Mouse (Mus musculus) left cerebral cortex, adult 8-10 months (tissue): ENCODE results near the gene Ecsit. TPM values are rescaled to one million over a fixed set of nuclear protein-coding genes. Genes with fewer than 3 reads are reported as not detected.
"Not testable (repeated sequence)": the region's sequence is repeated elsewhere in the genome, so short reads cannot be mapped to it uniquely, and the experiment has no call there.

Experiments
- DNase-seq, 2 experiments: peaks; one replicate each; pipeline ENCODE4 v3.0.0; 2022; ENCODE audit warnings: low spot score in 2 of 2
- total RNA-seq, 4 experiments: library from RNA; stranded (reverse); gene quantifications; 2 replicates each; pipeline ENCODE4 v1.2.4; 2022

Gene Ecsit
- total RNA-seq, 4 experiments from 2014 or later: 45.4 to 50.8 (median 48.0) TPM

GRCm38 (mm10) chr9:22089986-22090385 lies 4.7 kb upstream of the Ecsit start:
- DNase-seq: no peak

DNA sequence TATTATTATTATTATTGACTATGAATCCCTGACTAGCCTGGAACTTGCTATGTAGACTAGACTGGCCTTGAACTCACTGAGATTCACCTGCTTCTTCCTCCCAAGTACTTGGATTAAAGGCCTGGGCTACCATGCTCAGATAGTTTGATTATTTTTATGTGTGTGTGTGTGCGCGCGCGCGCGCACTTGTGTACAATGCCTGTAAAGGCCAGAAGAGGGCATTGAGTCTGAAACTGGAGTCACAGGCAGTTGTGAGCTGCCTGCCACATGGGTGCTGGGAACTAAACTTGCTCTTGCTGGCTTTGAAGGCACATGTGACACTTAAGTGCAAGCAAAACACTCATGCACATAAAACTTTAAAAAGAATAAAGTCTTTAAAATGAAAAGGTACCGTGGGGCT lies 4.0 kb upstream of the Ecsit start:
- no peak for DNase-seq

DNA sequence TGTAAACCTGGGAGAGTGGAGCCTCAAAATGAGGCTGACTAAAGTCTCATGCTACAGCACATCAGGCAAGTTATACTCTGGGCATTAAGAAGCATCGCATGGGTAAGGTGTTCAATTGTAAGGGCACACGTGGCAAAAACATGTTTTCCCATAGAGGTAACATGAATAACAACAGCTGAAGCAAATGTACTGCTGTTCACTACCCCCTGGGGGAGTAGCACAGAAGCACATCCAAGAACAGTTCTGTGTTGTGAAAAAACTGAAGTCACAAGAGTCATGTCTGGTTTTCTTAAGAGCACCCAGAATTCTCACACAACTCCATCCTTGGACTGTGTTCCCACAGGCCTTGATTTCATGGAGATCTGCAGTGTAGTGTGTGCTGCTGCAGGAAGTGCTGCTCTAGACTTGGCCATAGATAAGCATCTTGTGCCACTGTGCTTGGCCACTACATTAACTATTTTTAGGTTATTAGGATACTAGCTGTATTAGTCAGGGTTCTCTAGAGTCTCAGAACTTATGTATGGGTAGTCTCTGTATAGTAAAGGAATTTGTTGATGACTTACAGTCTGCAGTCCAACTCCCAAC lies 1.9 kb upstream of the Ecsit start:
- DNase-seq: no peak

GRCm38 (mm10) chr9:22086012-22086411 lies 774 bp upstream of the Ecsit start:
- DNase-seq: no peak

- DNase-seq: no peak
Observed at GRCm38 (mm10) chr9:22084667-22085021, 594 bp downstream of the Ecsit start.

GRCm38 (mm10) chr9:22076223-22076622 lies 9.0 kb downstream of the Ecsit start:
- no peak for DNase-seq

DNA sequence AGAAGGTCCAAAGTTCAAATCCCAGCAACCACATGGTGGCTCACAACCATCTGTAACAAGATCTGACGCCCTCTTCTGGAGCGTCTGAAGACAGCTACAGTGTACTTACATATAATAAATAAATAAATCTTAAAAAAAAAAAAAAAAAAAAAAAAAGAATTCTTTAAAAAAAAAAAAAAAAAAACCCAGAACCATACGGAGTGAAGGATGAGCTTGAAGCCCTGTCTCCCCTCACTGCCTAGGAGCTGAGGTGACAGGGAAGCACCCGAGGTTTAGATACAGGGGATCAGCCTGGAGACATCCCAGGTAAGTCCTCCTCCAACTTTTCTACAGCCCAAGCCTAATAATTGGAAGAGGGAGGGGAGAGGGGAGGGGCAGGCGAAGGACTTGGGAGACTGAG lies 9.5 kb downstream of the Ecsit start:
- not testable (repeated sequence) for DNase-seq

DNA sequence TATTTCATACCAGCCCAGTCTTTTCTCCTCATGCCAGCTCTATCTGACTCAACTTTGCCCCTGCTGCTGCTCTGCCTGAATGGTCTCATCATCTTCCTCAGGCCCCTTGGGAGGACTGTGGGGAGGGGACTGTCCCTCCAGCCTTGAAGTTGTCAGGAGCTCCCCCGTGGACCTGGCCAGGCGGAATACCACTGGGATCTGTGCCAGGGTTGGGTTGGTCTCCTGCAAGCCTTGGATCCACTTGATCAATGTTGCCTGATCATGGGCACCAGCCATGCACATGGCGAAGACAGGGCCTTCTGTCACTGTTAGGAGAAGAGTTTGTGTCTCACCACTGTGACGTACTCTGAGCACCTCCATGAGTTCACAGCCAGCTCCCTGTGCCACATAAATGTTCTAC lies 13.0 kb downstream of the Ecsit start:
- DNase-seq: no peak

DNA sequence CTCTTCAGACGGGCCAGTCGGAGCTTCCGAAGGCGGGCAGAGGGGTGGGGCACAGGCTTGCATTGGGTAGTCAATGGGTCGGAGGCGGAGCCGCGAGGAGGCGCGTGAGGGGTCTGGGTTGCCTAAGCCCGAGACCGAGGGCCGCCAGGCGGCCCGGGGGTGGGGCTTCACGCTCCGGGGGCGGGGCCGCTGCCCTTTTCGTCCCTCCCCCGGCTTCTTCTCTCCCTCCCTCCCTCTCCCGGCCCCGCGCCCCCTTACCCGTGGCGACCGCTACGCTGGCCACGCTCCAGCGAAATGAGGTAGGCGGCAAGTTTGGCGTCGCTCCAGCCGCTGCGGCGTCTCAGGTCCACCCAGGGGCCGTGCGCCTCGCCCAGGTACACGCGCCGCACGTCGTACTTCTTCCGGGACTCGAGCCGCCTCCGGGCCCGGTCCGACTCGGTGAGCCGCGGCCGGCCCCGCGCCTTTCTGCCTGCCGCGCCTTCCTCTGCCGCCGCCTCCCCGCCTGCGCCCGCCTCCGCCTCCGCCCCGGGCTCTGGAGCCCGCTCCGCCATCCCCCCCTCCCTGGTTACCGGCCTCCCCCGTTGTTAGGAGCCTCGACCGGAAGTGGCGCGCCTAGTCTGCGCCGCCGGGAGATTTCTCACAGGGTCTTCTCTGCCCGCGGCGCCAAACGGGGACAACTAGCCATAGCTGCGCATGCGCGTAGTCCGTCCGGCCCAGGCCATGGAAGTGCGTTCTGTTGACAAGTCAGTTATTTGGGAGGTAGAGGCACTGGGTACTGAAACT lies 14.3 kb downstream of the Ecsit start, which contains the start of the genes Gm49318 and Zfp653:
Gene Gm49318 (minus strand): TSS at position 469 of the 783 bp plus-strand sequence.
Gene Zfp653 (minus strand): TSS at position 586 of the 783 bp plus-strand sequence.
- DNase-seq: peak; percentile 92 to 97

DNA sequence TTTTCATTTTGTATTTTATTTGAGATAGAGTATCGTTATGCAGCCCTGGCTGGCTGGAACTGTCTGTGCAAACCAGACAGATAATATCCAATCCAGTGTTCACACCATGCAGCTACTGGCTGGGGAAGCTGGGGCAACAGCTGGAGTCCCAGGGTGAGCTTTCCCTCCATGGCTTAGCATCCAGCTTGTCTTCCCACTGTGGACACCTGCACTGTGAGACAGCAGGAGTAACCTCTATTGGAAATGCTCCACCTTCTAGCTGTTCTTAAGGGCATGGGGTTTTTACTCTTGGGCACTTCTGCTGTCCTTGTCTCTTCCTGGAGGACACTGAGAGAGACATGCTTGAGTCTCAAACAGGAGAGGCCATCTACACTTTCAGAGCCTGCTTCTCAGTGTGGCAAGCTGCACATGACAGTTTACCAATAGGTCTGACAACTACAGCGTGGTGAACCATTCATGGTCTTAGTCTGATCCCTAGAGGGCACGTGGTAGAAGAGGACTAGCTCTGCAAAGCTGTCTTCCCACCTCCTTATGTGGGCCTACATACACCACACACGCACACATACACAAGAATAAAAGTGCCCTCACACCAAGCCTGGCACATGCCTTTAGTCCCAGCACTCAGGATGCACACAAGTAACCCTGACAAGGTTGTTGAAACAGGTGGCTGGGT lies 15.2 kb downstream of the Ecsit start:
- DNase-seq: no peak

- DNase-seq: no peak
Observed at GRCm38 (mm10) chr9:22067195-22067594, 18.0 kb downstream of the Ecsit start.

- DNase-seq: no peak
Observed at GRCm38 (mm10) chr9:22066433-22066832, 18.8 kb downstream of the Ecsit start.

DNA sequence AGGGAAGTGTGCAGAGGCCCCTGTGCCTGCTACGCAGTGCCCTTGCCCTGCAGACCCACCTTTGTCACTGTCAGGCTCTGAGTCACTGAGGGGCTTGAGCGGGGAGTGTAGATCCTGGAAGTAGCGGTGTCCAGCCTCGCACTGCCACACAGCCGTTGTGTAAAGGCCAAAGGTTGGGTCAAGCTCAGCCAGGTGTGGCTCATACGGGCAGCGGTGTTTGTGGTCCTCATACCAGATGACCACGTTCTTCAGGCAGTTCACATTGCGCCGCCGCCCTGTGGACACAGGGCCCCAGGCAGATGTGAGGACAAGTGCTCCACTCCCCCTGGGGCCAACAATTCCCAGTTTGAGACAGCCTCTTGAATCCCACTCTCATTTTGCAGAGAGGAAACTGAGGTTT lies 19.6 kb downstream of the Ecsit start:
- no peak for DNase-seq

- peak in 1 of 2 experiments; percentile 57 for DNase-seq
Observed at GRCm38 (mm10) chr9:22064341-22064740, 20.9 kb downstream of the Ecsit start.

- peak in 1 of 2 experiments; percentile 78 for DNase-seq
Observed at GRCm38 (mm10) chr9:22061339-22061738, 23.9 kb downstream of the Ecsit start.

DNA sequence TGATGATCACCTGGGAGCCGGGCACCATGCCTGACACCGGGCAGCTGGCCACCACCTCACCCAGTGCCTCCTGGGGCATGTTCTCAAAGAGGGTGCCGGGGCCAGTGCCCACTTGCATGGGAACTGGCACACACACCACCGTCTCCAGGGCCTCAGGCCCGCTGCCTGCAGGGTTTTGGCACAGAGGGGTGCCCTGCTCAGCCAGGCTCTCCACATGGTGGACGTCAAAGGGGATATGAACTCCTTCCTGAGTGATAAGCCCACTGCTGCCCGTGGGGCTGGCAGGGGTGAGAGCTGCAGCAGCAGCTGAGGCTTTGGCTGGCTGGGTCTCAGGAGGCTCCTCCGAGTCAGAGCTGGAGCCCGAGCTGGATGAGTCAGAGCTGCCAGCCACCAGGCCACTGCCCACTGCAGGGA lies 27.2 kb downstream of the Ecsit start:
- DNase-seq: peak in 1 of 2 experiments; percentile 47

- DNase-seq: no peak
Observed at GRCm38 (mm10) chr9:22057031-22057517, 28.2 kb downstream of the Ecsit start.

GRCm38 (mm10) chr9:22056303-22056910 lies 28.8 kb downstream of the Ecsit start:
- no peak for DNase-seq

DNA sequence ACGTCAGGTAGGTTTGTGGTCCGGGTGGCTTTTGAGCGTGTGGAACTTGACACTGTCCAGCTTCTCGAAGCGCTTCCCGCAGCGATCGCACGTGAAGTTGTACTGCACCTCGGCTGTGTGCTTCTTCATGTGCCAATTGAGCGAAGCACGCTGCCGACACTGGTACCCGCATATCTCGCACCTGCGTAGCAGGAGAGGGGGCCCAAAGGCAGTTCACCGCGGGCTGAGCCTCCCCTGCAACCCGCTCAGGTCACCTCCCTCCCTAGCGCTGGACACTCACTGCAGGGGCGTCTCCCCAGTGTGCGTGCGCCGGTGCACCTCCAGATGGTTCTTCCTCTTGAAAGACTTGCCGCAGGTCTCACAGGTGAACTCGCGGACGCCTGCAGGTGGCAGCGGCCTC lies 29.5 kb downstream of the Ecsit start:
- DNase-seq: no peak

DNA sequence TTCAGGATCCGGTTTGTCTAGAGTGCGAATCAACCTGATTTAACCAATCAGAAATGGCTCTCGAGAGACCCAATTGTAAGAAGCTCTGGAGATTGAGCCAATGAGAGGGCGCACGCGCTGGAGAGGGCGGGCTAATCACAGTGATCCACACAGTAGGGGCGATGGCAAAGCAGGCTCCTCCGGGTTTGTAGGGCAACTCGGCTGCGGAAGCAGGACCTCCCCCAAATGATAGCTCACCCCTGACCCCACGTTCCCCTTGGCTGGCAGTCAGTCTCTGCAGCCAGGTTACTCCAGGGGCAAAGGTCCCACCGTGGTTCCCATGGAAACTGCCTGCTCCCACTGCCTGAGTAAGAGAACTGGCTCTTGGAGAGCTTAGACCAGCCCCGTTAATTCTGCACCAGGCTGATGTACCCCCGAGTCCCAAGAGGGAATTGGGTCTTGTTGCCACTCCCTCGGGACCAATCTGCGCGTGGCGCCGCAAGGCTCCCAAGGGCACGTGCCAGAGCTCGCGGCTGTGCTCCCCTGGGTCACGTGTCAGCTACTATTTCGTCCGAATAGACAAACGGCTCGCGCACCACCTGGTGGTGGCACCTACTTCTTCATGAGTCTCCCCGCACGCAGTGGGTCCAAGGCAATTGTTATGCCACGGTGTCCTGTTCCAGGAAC lies 30.7 kb downstream of the Ecsit start:
- DNase-seq: peak; percentile 74 to 83

- no peak for DNase-seq
Observed at GRCm38 (mm10) chr9:22053657-22054056, 31.6 kb downstream of the Ecsit start.
